Mouse (Mus musculus) right cerebral cortex, postnatal 36 days (tissue): ENCODE measurements around the gene Zfp827.
A peak's percentile ranks its signal among the peaks of the same experiment; 100 is the strongest.

Source experiments
- DNase-seq, 2 experiments: peaks; one replicate each; pipeline ENCODE4 v3.0.0; 2022; ENCODE audit warnings: low spot score in 2 of 2, mixed read lengths in 1 of 2

Gene Zfp827

DNA sequence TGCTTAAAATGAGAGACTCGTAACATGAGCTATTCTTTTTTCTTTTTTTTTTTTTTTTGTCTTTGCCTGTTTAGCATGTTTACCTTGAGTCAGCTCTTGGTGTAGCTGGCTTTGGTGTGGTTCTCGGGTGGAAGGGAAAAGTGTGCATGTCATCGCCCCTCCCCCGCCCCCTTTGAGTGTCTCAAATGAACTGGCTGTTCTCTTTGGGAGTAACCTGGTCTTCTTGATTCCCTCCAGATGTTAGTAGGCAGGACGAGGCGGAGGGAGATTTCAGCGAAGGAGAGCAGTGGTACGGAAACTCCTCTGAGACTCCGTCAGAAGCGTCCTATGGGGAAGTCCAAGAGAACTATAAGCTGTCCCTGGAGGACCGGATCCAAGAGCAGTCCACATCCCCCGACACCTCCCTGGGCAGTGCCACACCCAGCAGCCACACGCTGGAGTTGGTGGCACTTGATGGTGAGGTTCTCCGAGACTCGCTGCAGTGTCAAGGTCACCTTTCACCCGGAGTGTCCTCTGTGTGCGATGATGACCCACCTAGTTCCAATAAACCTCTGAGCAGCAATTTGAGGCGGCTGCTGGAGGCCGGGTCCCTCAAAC is 31.9 kb downstream of the Zfp827 start:
- no peak for DNase-seq

- DNase-seq: no peak
Observed at GRCm38 (mm10) chr8:79065924-79066323, 37.7 kb downstream of the Zfp827 start.

GRCm38 (mm10) chr8:79067812-79068630 is 39.8 kb downstream of the Zfp827 start:
- DNase-seq: no peak

GRCm38 (mm10) chr8:79073311-79073710 is 45.1 kb downstream of the Zfp827 start:
- no peak for DNase-seq

DNA sequence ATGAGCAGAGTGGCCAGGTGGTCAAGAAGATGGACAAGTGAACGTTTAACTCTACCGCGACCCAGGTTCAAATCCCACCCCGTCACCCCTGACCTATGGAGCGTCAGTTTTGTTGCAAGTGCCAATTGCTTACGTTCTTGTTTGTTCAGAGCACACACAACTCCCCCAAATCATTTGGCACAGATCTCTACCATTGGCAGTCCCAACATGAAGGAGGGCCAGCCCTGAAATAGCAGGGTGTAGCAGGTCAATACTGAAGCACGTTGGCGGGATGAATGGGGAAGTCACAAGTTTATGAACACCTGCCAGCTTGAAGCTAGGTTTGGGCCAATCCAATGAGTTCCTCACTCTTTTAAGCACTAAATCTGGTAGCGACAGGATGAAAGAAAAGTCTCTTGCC is 46.7 kb downstream of the Zfp827 start:
- DNase-seq: no peak

- DNase-seq: no peak
Observed at GRCm38 (mm10) chr8:79077256-79077655, 49.0 kb downstream of the Zfp827 start.

DNA sequence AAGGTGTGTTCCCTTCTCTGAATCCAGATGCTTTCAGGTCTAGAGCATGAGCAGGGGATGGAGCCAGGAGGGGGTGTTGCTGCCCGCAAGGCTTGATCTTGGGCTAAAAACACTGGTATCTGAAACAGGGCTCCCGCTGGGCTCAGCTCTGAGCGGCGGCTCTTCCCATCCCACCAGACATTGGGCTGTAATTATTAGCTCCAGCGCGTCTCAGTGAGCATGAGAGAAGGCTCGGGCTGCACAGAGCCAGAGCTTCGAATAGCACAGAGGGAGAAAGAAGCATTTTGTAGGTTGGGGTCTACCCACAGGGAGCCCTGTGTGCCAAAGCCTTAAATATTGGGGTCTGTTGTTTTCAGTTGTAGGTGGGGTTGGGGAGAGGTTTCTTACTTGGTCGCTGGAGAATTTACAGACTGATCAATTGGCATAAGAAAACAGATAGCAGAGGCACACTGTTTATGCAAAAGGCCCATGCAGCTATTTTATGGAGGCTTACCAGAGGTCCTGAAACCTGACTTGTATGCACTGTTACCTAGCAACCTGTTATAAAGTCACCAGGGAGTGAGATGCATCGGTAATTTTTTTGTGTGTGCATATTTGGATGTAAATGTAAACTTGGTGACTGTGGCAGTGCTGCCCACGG is 50.4 kb downstream of the Zfp827 start:
- DNase-seq: no peak

DNA sequence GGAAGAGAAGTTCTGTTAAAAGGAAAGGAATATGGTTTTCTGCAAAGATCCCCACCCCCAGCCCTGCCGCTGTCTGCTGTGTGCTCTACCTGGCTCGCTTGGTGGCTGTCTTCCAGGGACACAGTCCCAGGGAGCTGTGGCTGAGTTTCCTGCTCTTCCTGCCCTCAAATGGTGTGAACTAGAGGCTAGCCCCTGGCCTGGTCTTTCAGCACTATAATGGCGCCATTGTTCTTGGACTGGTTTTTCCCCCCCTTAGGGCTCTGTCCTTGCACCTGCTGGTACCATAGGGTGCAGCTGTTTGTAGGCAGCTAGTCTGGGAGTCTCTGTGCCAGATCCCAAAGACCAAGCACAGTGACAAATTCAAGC is 50.9 kb downstream of the Zfp827 start:
- DNase-seq: no peak

DNA sequence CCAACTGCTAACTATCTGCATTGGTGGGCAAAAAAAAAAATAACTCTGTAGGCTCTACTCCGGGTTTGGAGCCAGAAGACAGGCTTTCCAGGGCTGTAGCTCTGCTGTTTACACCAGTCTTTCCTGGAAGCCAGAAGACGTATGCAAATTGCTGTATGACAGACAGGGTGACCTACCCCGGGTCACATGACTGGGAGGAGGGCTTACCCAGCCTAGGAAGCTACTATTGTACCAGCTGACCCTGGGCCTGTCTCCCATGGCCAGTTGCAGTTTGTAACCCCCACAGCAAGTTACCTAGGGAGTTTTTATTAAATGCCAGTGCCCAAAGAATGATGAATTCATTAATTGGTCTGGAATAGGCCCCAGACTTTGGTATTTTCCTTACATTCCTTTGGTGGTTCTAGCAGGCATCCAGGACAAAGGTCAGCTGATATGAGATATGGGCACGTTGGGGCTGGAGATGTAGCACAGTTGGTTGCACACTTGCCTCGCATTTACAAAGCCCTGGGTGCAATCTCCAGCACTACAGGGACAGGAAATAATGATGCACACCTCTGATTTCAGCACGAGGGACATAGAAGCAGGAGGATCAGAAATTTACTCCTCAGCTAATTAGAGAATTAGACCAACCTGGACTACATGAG is 52.0 kb downstream of the Zfp827 start:
- DNase-seq: no peak

DNA sequence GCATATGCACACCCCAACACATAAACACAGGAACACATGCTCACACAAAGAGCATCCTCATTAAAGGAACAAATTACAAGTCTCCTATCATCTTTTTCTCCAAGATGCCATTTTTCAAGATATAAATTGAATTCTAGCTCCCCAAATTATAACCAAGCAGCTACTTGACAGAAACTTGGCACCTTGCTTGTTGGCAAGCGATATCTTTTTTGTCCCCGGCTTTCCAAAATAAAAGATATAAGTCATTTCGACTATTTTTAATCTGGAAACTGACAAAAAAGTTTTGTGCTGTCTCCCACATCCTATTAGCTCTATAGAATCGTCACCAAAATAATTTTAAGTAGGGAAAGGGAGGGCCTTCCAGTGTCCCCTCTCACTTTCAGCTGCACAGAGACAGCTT is 53.1 kb downstream of the Zfp827 start:
- no peak for DNase-seq

GRCm38 (mm10) chr8:79081955-79082354 is 53.7 kb downstream of the Zfp827 start:
- peak in 1 of 2 experiments; percentile 11 for DNase-seq

- DNase-seq: no peak
Observed at GRCm38 (mm10) chr8:79083461-79084358, 55.5 kb downstream of the Zfp827 start.

DNA sequence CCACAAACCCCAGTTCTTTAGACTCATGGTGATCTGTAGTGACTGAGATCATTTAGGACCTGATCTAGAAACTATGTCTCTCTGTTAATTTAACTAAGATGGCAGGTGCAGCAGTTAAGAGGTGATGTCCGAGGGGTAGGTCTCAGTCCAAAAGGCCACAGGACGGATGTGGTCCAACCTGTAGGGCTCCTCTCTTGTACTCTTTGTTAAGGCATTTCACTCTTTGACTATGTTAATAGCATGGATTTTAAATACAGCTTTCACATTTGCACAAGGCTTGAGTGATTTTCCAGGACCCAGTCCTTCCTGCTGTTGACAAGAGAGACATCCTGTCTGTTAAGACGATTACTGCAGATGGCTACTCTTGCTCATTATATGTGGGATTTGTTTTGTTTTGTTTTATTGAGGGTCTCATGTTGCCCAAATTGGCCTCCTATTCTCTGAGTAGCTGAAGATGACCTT is 56.2 kb downstream of the Zfp827 start:
- DNase-seq: no peak

DNA sequence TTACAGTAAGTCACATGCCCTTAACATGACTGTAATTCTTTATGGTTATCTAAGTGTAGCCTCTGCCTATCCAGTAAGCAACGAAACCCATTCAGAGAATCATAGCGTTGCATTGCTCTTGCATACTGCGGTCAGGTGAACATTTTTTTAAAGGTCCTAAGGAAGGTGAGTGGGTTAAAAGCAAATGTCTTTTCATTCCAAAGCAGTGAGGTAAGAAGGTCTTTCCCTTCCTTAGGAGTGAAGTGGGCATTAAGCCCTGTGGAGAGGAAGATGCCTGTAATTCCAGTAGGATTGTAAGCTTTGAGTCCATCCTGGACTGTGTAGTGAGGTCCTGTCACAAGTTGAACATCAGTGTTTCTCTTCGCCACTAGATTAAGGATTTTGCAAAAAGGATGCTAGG is 66.2 kb downstream of the Zfp827 start:
- DNase-seq: no peak

GRCm38 (mm10) chr8:79095162-79095561 is 66.9 kb downstream of the Zfp827 start:
- no peak for DNase-seq

DNA sequence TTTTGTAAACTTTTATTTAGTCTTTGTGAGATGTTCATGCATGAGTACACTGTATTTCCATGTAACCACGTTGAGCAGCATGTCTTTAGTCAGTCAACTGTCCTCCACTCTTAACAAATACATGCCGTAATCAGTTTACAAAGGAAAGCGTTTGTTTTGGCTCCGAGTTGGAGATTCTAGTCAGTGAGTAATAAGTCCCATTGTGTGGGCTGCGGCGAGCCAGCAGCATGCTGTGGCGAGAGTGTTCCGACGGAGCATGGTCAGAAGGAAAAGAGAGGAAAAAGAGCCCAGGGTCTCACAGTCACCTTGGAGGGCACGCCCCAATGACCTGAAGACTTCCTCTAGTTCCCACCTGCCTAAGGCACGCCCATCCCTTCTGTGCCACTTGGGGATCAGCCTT is 68.7 kb downstream of the Zfp827 start:
- DNase-seq: no peak

DNA sequence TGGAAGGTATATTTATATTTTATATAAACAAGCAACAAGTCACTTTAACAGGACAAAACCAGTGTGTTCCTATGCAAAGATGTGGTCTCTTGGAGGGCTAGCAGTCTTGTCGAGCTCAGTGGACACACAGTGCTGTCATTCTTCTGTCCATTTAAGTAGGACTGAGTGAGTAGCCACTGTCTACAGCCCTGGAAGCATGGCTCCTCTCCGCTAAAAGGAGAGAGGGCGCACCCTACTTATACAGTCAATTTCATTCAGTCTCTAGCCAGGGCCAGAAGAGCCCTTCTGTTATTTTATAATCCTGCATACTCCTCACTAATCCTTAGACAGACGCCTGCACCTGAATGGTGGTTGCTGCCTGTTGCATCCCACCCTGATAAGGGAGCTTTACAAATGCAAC is 74.5 kb downstream of the Zfp827 start:
- no peak for DNase-seq

- DNase-seq: no peak
Observed at GRCm38 (mm10) chr8:79103185-79103878, 75.1 kb downstream of the Zfp827 start.

- DNase-seq: no peak
Observed at GRCm38 (mm10) chr8:79103923-79104580, 75.8 kb downstream of the Zfp827 start.

DNA sequence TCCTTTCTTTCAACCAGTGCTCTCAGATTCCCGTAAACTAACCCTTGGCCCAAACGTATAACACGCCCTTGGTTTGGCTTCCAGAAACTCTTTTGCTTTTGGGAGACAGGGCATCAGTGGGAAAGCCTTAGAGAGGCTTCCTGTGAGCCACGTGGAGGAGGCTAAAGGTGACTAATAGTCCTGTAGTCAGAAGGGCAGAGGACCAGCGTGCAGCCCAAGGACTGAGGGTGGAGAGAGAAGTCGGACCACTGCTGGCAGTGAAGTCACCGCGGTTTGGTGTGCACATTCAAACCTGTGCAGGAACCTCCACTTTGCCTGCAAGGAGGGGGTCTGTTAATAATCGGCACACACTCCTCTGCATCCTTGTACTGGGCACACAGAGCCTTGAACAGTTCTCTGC is 76.4 kb downstream of the Zfp827 start:
- DNase-seq: no peak
